In the genomic region with DNA sequence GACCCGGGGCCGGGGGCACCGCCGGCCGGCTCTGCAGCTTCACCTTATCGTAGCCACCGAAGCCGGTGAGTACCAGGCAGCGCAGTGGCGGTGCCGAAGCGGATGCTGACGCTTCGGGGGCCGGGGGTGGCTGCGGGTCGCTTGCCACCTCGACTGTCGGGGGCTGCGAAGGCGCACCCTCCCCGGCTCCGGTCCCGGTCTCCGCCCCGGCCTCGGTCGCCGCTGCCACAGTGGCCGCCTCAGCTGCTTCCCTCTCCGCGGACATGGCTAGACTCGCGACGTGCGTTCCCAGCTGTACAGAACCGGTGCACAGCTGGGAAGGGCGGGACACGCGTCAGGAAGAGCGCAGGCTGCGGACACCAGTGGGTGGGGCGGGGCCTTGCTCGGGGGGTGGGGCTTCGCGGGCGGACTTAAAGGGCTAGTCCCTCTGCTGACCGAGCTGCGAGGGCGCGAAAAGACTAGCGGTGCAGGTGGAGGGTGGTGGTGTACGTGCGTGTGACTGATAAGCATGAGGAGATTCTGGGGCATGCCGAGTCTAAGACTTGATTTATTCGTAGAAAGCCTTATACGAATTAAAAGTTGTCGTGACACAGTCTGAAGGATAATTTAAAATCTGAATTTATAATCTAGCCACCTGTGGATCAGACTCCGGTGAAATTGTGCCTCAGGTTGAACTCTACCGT, we compare ENCODE assay signal across 8 mouse cellular contexts. TPM values are rescaled to one million over a fixed set of nuclear protein-coding genes. Genes with fewer than 3 reads are reported as not detected.
DNase-seq lines count a peak whose midpoint lies in the region; ATAC-seq and TF ChIP-seq lines count a peak whose summit lies in the region.

A gene (minus strand): TSS at position 362 of the 683 bp plus-strand sequence.

- no peaks in the 10 kb centered on the region for H3K9me3 ChIP-seq in embryonic facial prominence, embryonic 14.5 days (ENCODE audit: control insufficient read depth, low read length)
- H3K9me3 ChIP-seq in heart, embryonic 13.5 days: no peaks in the 10 kb centered on the region
- no peaks in the 10 kb centered on the region for H3K9me3 ChIP-seq in kidney, postnatal 0 days (replicated peaks; ENCODE audit: low read length)
- no peaks in the 10 kb centered on the region for H3K9me3 ChIP-seq in liver, embryonic 14.5 days (ENCODE audit: control insufficient read depth, low read length)
- no peaks in the 10 kb centered on the region for H3K9me3 ChIP-seq in stomach, embryonic 14.5 days (ENCODE audit: control insufficient read depth, low read depth, low read length)

- peak; percentile 80 for DNase-seq in 3T3-L1 (ENCODE audit: low read depth, low spot score)
- peak; percentile 72 to 79 for DNase-seq in adrenal gland, adult 18-20 months (ENCODE audit: low spot score in 2 of 2)
- peak; percentile 87 for DNase-seq in embryonic facial prominence, embryonic 14.5 days (ENCODE audit: low spot score)
- DNase-seq in kidney, postnatal 0 days (ENCODE audit: low spot score): peak; percentile 82
- DNase-seq in liver, embryonic 14.5 days (ENCODE audit: low read depth in 3 of 3, low spot score in 3 of 3): peak in 1 of 3 experiments; percentile 57
- peak; percentile 66 for DNase-seq in neural tube, embryonic 10.5 days (ENCODE audit: extremely low spot score, low spot score)

- TF ChIP-seq EP300 in liver, embryonic 14.5 days (IDR thresholded peaks at IDR 0.05; ENCODE audit: low read depth): peak; percentile 30; the same call in 1 of the 2 replicates

- peak within 1 kb of the TSS; percentile 79 for H3K27ac ChIP-seq in embryonic facial prominence, embryonic 14.5 days (replicated peaks; ENCODE audit: low read depth, low read length)
- peak within 1 kb of the TSS; percentile 87 for H3K27ac ChIP-seq in heart, embryonic 13.5 days (replicated peaks)
- peak within 1 kb of the TSS; percentile 88 for H3K27ac ChIP-seq in kidney, postnatal 0 days
- no peak within 1 kb of the TSS for H3K27ac ChIP-seq in liver, embryonic 14.5 days
- H3K27ac ChIP-seq in stomach, embryonic 14.5 days (ENCODE audit: low read length): peak within 1 kb of the TSS; percentile 86

- no peak for TF ChIP-seq CTCF in kidney, postnatal 0 days (IDR thresholded peaks at IDR 0.05; ENCODE audit: low read depth)
- 0 out of 2 replicates have a peak, but pooled peaks have one; percentile 12 for TF ChIP-seq CTCF in liver, embryonic 14.5 days (IDR thresholded peaks at IDR 0.05; ENCODE audit: low read depth)

- WGBS in embryonic facial prominence, embryonic 14.5 days: 1% methylated on average over 27 of the region's 60 CpGs
- 1% methylated on average over 58 of the region's 60 CpGs for WGBS in heart, embryonic 13.5 days
- WGBS in kidney, postnatal 0 days: 1% methylated on average over 60 of the region's 60 CpGs
- WGBS in liver, embryonic 14.5 days (ENCODE audit: insufficient replicate concordance): under 1% methylated on average over 57 of the region's 60 CpGs
- under 1% methylated on average over 60 of the region's 60 CpGs for WGBS in stomach, embryonic 14.5 days

- peaks cover 18% of the 10 kb centered on the region for H3K36me3 ChIP-seq in embryonic facial prominence, embryonic 14.5 days (ENCODE audit: control insufficient read depth, insufficient read depth, low read length)
- H3K36me3 ChIP-seq in heart, embryonic 13.5 days: peaks cover 20% of the 10 kb centered on the region
- 0 out of 2 replicates have a peak, but pooled peaks cover 4% of the 10 kb centered on the region for H3K36me3 ChIP-seq in kidney, postnatal 0 days (ENCODE audit: insufficient read depth, low read length)
- no peaks in the 10 kb centered on the region for H3K36me3 ChIP-seq in liver, embryonic 14.5 days (replicated peaks; ENCODE audit: control insufficient read depth, insufficient read depth, low read depth)
- H3K36me3 ChIP-seq in stomach, embryonic 14.5 days (ENCODE audit: control insufficient read depth, insufficient read depth, low read length): peaks cover 5% of the 10 kb centered on the region

- H3K4me2 ChIP-seq in embryonic facial prominence, embryonic 14.5 days (ENCODE audit: low read depth, low read length): peak within 1 kb of the TSS; percentile 96
- peak within 1 kb of the TSS; percentile 93 for H3K4me2 ChIP-seq in heart, embryonic 13.5 days
- H3K4me2 ChIP-seq in kidney, postnatal 0 days (ENCODE audit: low read length): peak within 1 kb of the TSS; percentile 97
- H3K4me2 ChIP-seq in liver, embryonic 14.5 days (ENCODE audit: low read depth): peak within 1 kb of the TSS; percentile 96
- peak within 1 kb of the TSS; percentile 98 for H3K4me2 ChIP-seq in stomach, embryonic 14.5 days (replicated peaks; ENCODE audit: low read depth, low read length)

- peak within 1 kb of the TSS; percentile 85 for H3K4me3 ChIP-seq in embryonic facial prominence, embryonic 14.5 days (ENCODE audit: low read depth, low read length)
- H3K4me3 ChIP-seq in heart, embryonic 13.5 days: peak within 1 kb of the TSS; percentile 92
- H3K4me3 ChIP-seq in kidney, postnatal 0 days (replicated peaks; ENCODE audit: low read depth, low read length): peak within 1 kb of the TSS; percentile 83
- H3K4me3 ChIP-seq in liver, embryonic 14.5 days (ENCODE audit: insufficient read depth in 1 of 2, low read depth in 2 of 2, low read length in 2 of 2): peak within 1 kb of the TSS; percentile 54 to 75
- peak within 1 kb of the TSS; percentile 86 for H3K4me3 ChIP-seq in stomach, embryonic 14.5 days (ENCODE audit: low read depth, low read length)

- H3K9ac ChIP-seq in embryonic facial prominence, embryonic 14.5 days (ENCODE audit: low read depth, low read length): peak within 1 kb of the TSS; percentile 73
- H3K9ac ChIP-seq in heart, embryonic 13.5 days: peak within 1 kb of the TSS; percentile 91
- H3K9ac ChIP-seq in kidney, postnatal 0 days (ENCODE audit: low read depth, low read length): peak within 1 kb of the TSS; percentile 78
- peak within 1 kb of the TSS; percentile 59 for H3K9ac ChIP-seq in liver, embryonic 14.5 days (replicated peaks)
- H3K9ac ChIP-seq in stomach, embryonic 14.5 days (replicated peaks; ENCODE audit: low read depth, low read length): peak within 1 kb of the TSS; percentile 64

- peaks cover 20% of the 10 kb centered on the region for H3K4me1 ChIP-seq in embryonic facial prominence, embryonic 14.5 days (ENCODE audit: control insufficient read depth, insufficient read depth, low read length)
- H3K4me1 ChIP-seq in heart, embryonic 13.5 days: peaks cover 61% of the 10 kb centered on the region
- peaks cover 24% of the 10 kb centered on the region for H3K4me1 ChIP-seq in kidney, postnatal 0 days (replicated peaks; ENCODE audit: insufficient read depth, low read length)
- H3K4me1 ChIP-seq in liver, embryonic 14.5 days (replicated peaks; ENCODE audit: control insufficient read depth in 2 of 2, insufficient read depth in 2 of 2, low read length in 1 of 2): peaks cover 22 to 34% of the 10 kb centered on the region in 2 experiments
- H3K4me1 ChIP-seq in stomach, embryonic 14.5 days (ENCODE audit: control insufficient read depth, insufficient read depth, low read length): peaks cover 25% of the 10 kb centered on the region

- no peaks in the 10 kb centered on the region for H3K27me3 ChIP-seq in embryonic facial prominence, embryonic 14.5 days (replicated peaks; ENCODE audit: control insufficient read depth, insufficient read depth, low read length)
- no peaks in the 10 kb centered on the region for H3K27me3 ChIP-seq in heart, embryonic 13.5 days (replicated peaks)
- no peaks in the 10 kb centered on the region for H3K27me3 ChIP-seq in kidney, postnatal 0 days (ENCODE audit: insufficient read depth, low read length)
- peaks cover 32% of the 10 kb centered on the region for H3K27me3 ChIP-seq in liver, embryonic 14.5 days (ENCODE audit: control insufficient read depth, insufficient read depth, low read length)
- H3K27me3 ChIP-seq in stomach, embryonic 14.5 days (ENCODE audit: control insufficient read depth, insufficient read depth, low read length): no peaks in the 10 kb centered on the region

- peak; percentile 53 for ATAC-seq in embryonic facial prominence, embryonic 14.5 days (ENCODE audit: low read depth)
- peak; percentile 73 for ATAC-seq in heart, embryonic 13.5 days (ENCODE audit: extremely low read depth, insufficient number of reproducible peaks, low FRiP score, low TSS enrichment)
- peak; percentile 46; the same call in 1 of the 2 replicates for ATAC-seq in kidney, postnatal 0 days (replicated peaks; ENCODE audit: low FRiP score, low read depth)
- ATAC-seq in liver, embryonic 14.5 days (ENCODE audit: insufficient read depth): peak; percentile 57
- peak; percentile 60 for ATAC-seq in stomach, embryonic 14.5 days (ENCODE audit: insufficient number of reproducible peaks, insufficient read depth, low FRiP score, low read depth)

RNA-seq across cellular contexts. Expression of the gene that starts here (rescaled TPM):
- 100 to 1,000 TPM; 126 TPM for total RNA-seq in adrenal gland, adult 18-20 months (2021)
- polyA plus RNA-seq in embryonic facial prominence, embryonic 14.5 days (2014; fragmentation: Nextera tagmentation; extraction: Ambion mirVana): 50.4 and 51.0 TPM in 2 replicates
- 28.0 and 28.9 TPM in 2 replicates for polyA plus RNA-seq in heart, embryonic 13.5 days (2015; fragmentation: Nextera tagmentation; extraction: Ambion mirVana)
- polyA plus RNA-seq in kidney, postnatal 0 days (2015; fragmentation: Nextera tagmentation; extraction: Ambion mirVana): 37.7 and 38.6 TPM in 2 replicates
- polyA plus RNA-seq in liver, embryonic 14.5 days (2012; rRNA removed): 9.1 TPM in 2 replicates
- 6.8 and 6.9 TPM in 2 replicates for polyA plus RNA-seq in liver, embryonic 14.5 days (2014; fragmentation: Nextera tagmentation; extraction: Ambion mirVana)
- 47.6 and 52.7 TPM in 2 replicates for polyA plus RNA-seq in stomach, embryonic 14.5 days (2014; fragmentation: Nextera tagmentation; extraction: Ambion mirVana)
